Mouse (Mus musculus) limb, embryonic 14.5 days (tissue): ENCODE measurements at regions not wholly inside any gene's neighbourhood (a gene's known extent, or its start where the extent isn't known, plus 50 kb on each side); places are given as distances from the start of the nearest gene placed in this dataset.

Experiments used
- ATAC-seq: fragments of 200-750 bp; cut with Nextera tagmentation; 2 replicates; pipeline ENCODE4 v1.8.0; 2017; ENCODE audit warnings: low read depth, moderate number of reproducible peaks, moderate TSS enrichment; ENCODE audit not compliant: low FRiP score
- DNase-seq: peaks from one replicate; pipeline ENCODE4 v3.0.0-alpha.2; 2015; ENCODE audit warnings: low spot score
- H3K27ac ChIP-seq: fragments of 300-500 bp; sonication (generic); replicated peaks from 2 replicates; pipeline ENCODE4 v1.5.1; 2014; ENCODE audit warnings: low read depth, mild to moderate bottlenecking, low read length, moderate library complexity, mixed read lengths
- H3K27me3 ChIP-seq: fragments of 300-500 bp; sonication (generic); 2 replicates; pipeline ENCODE4 v1.6.1; 2014; ENCODE audit warnings: low read length, mixed read lengths; ENCODE audit not compliant: control insufficient read depth, insufficient read depth
- H3K36me3 ChIP-seq: fragments of 300-500 bp; sonication (generic); 2 replicates; pipeline ENCODE4 v1.6.1; 2014; ENCODE audit warnings: mild to moderate bottlenecking, low read length, moderate library complexity, mixed read lengths; ENCODE audit not compliant: control insufficient read depth, insufficient read depth
- H3K4me1 ChIP-seq: fragments of 300-500 bp; sonication (generic); 2 replicates; pipeline ENCODE4 v1.6.1; 2014; ENCODE audit warnings: antibody characterized with exemption, low read length, mixed read lengths; ENCODE audit not compliant: control insufficient read depth, insufficient read depth
- H3K4me2 ChIP-seq: fragments of 300-500 bp; sonication (generic); replicated peaks from 2 replicates; pipeline ENCODE4 v1.6.1; 2014; ENCODE audit warnings: low read depth, mild to moderate bottlenecking, low read length, moderate library complexity; ENCODE audit not compliant: severe bottlenecking
- H3K4me3 ChIP-seq: fragments of 300-500 bp; sonication (generic); replicated peaks from 2 replicates; pipeline ENCODE4 v1.5.1; 2014; ENCODE audit warnings: low read length
- H3K9ac ChIP-seq: fragments of 300-500 bp; sonication (generic); 2 replicates; pipeline ENCODE4 v1.6.1; 2014; ENCODE audit warnings: mild to moderate bottlenecking, low read depth, low read length, moderate library complexity; ENCODE audit not compliant: severe bottlenecking
- H3K9me3 ChIP-seq: fragments of 300-500 bp; sonication (generic); 2 replicates; pipeline ENCODE4 v1.6.1; 2016; ENCODE audit warnings: low read length; ENCODE audit not compliant: control insufficient read depth
- POLR2A ChIP-seq: fragments of 200-500 bp; IDR thresholded peaks from 2 replicates; pipeline ENCODE4 v1.8.0; 2012; ENCODE audit warnings: inconsistent platforms, mild to moderate bottlenecking, moderate library complexity, borderline replicate concordance; ENCODE audit not compliant: insufficient read depth, insufficient read length; ENCODE audit errors: extremely low read depth
- WGBS: fragments of 180-500 bp; shearing (Covaris S2); extraction: QIAGEN DNeasy Blood & Tissue Kit; methylation state at CpG from one replicate; pipeline ENCODE4 v1.1.7; 2014; 5-methylcytosine and 5-hydroxymethylcytosine counted together

GRCm38 (mm10) chr8:127811338-127811737, 547.1 kb upstream of the Nrp1 start:
- 86% methylated on average over 8 of the region's 8 CpGs for WGBS
- no peak for ATAC-seq
- H3K9me3 ChIP-seq, result no peaks in the 10 kb centered on the region

GRCm38 (mm10) chr8:127814785-127815523, 543.5 kb upstream of the Nrp1 start:
- TF ChIP-seq POLR2A, result no peak
- Histone ChIP-seq H3K4me3 (no peak overlapping the region), H3K9me3 (no peaks in the 10 kb centered on the region), H3K9ac (no peak overlapping the region), H3K27me3 (no peaks in the 10 kb centered on the region), H3K4me2 (no peak overlapping the region), H3K4me1 (no peaks in the 10 kb centered on the region), H3K36me3 (no peaks in the 10 kb centered on the region), H3K27ac (no peak overlapping the region)
- DNase-seq (no peak), ATAC-seq (no peak)
- WGBS, result 70% methylated on average over 9 of the region's 9 CpGs

More at GRCm38 (mm10) chr8:127811338-127811737, 547.1 kb upstream of the Nrp1 start:
- H3K9ac ChIP-seq, result no peak overlapping the region
- peaks cover 5% of the 10 kb centered on the region; the same call in 1 of the 2 replicates for H3K4me1 ChIP-seq
- no peak overlapping the region for H3K4me3 ChIP-seq
- no peaks in the 10 kb centered on the region for H3K36me3 ChIP-seq
- DNase-seq, result no peak
- H3K27ac ChIP-seq, result no peak overlapping the region
- TF ChIP-seq POLR2A, result no peak
- H3K4me2 ChIP-seq, result no peak overlapping the region
- H3K27me3 ChIP-seq, result no peaks in the 10 kb centered on the region

- Histone ChIP-seq H3K9me3 (no peaks in the 10 kb centered on the region), H3K4me1 (peaks cover 7% of the 10 kb centered on the region), H3K36me3 (no peaks in the 10 kb centered on the region), H3K9ac (no peak overlapping the region), H3K4me3 (no peak overlapping the region), H3K27ac (no peak overlapping the region), H3K4me2 (no peak overlapping the region), H3K27me3 (no peaks in the 10 kb centered on the region)
- ATAC-seq (peak; percentile 71), DNase-seq (peak; percentile 67)
- 6% methylated on average over 1 of the region's 1 CpGs for WGBS
- no peak for TF ChIP-seq POLR2A
Measured at GRCm38 (mm10) chr8:127820741-127821170, 537.6 kb upstream of the Nrp1 start.

- ATAC-seq (no peak), DNase-seq (peak; percentile 42)
- TF ChIP-seq POLR2A, result no peak
Measured at GRCm38 (mm10) chr8:127821646-127822045, 536.8 kb upstream of the Nrp1 start.

GRCm38 (mm10) chr8:127825041-127825440, 533.4 kb upstream of the Nrp1 start:
- peaks cover 17% of the 10 kb centered on the region for H3K4me1 ChIP-seq
- no peaks in the 10 kb centered on the region for H3K9me3 ChIP-seq
- no peak for DNase-seq
- no peak for TF ChIP-seq POLR2A
- H3K4me2 ChIP-seq, result no peak overlapping the region
- WGBS, result 79% methylated on average over 2 of the region's 2 CpGs
- no peak overlapping the region for H3K9ac ChIP-seq
- H3K4me3 ChIP-seq, result no peak overlapping the region
- no peaks in the 10 kb centered on the region for H3K36me3 ChIP-seq
- no peaks in the 10 kb centered on the region for H3K27me3 ChIP-seq
- ATAC-seq, result no peak
- H3K27ac ChIP-seq, result no peak overlapping the region

More at GRCm38 (mm10) chr8:127821646-127822045, 536.8 kb upstream of the Nrp1 start:
- H3K36me3 ChIP-seq, result no peaks in the 10 kb centered on the region
- no peaks in the 10 kb centered on the region for H3K9me3 ChIP-seq
- H3K4me1 ChIP-seq, result peaks cover 7% of the 10 kb centered on the region
- WGBS, result 94% methylated on average over 1 of the region's 1 CpGs
- no peak overlapping the region for H3K4me2 ChIP-seq
- H3K4me3 ChIP-seq, result no peak overlapping the region
- no peaks in the 10 kb centered on the region for H3K27me3 ChIP-seq
- no peak overlapping the region for H3K27ac ChIP-seq
- no peak overlapping the region for H3K9ac ChIP-seq
